Mouse (Mus musculus) right cerebral cortex, postnatal 4 days (tissue): ENCODE data around the gene Rflnb.

Source experiments
- DNase-seq: peaks from one replicate; pipeline ENCODE4 v3.0.0-alpha.2; 2022

Rflnb gene

GRCm38 (mm10) chr11:76027139-76028071, at the start of gene Rflnb:
Gene Rflnb (minus strand): TSS chr11:76027782.
- DNase-seq = peak; percentile 72

- no peak for DNase-seq
Observed at GRCm38 (mm10) chr11:76077341-76077740, 49.8 kb upstream of the Rflnb start.

- DNase-seq = no peak
Observed at GRCm38 (mm10) chr11:76074296-76075093, 46.9 kb upstream of the Rflnb start.

- DNase-seq = no peak
Observed at GRCm38 (mm10) chr11:76069816-76070215, 42.2 kb upstream of the Rflnb start.

GRCm38 (mm10) chr11:76066563-76067156, 39.1 kb upstream of the Rflnb start:
- DNase-seq = no peak

GRCm38 (mm10) chr11:76065521-76066095, 38.0 kb upstream of the Rflnb start:
- DNase-seq = no peak

- DNase-seq = no peak
Observed at GRCm38 (mm10) chr11:76064411-76064810, 36.8 kb upstream of the Rflnb start.

GRCm38 (mm10) chr11:76060906-76061305, 33.3 kb upstream of the Rflnb start:
- DNase-seq = no peak

GRCm38 (mm10) chr11:76059971-76060370, 32.4 kb upstream of the Rflnb start:
- no peak for DNase-seq

GRCm38 (mm10) chr11:76056487-76056886, 28.9 kb upstream of the Rflnb start:
- DNase-seq = no peak

GRCm38 (mm10) chr11:76052496-76052895, 24.9 kb upstream of the Rflnb start:
- no peak for DNase-seq

- no peak for DNase-seq
Observed at GRCm38 (mm10) chr11:76050967-76051512, 23.5 kb upstream of the Rflnb start.

- DNase-seq = no peak
Observed at GRCm38 (mm10) chr11:76050509-76050908, 22.9 kb upstream of the Rflnb start.

GRCm38 (mm10) chr11:76045367-76045766, 17.8 kb upstream of the Rflnb start:
- no peak for DNase-seq

- no peak for DNase-seq
Observed at GRCm38 (mm10) chr11:76044468-76044867, 16.9 kb upstream of the Rflnb start.

GRCm38 (mm10) chr11:76042882-76043281, 15.3 kb upstream of the Rflnb start:
- DNase-seq = peak; percentile 29

GRCm38 (mm10) chr11:76042041-76042638, 14.6 kb upstream of the Rflnb start:
- DNase-seq = no peak

- DNase-seq = no peak
Observed at GRCm38 (mm10) chr11:76040761-76041376, 13.3 kb upstream of the Rflnb start.

- no peak for DNase-seq
Observed at GRCm38 (mm10) chr11:76040106-76040505, 12.5 kb upstream of the Rflnb start.

GRCm38 (mm10) chr11:76039271-76040053, 11.9 kb upstream of the Rflnb start:
- DNase-seq = no peak
